Mouse (Mus musculus) erythroid progenitor cell, adult 5-6 weeks (primary cell): ENCODE results near the gene Rhbdd3. TPM values are rescaled to one million over a fixed set of nuclear protein-coding genes. Genes with fewer than 3 reads are reported as not detected.

Source experiments
- total RNA-seq, 2 experiments: library from RNA; stranded (forward) in 1 of 2; stranded (reverse) in 1 of 2; fragments of 150-400 nt in 1 of 2; fragments of 186-747, 209-891 nt in 1 of 2; gene quantifications; 2 replicates each; pipeline versions ENCODE4 v1.2.3 to v1.2.4; 2015 to 2017; ENCODE audit warnings: low replicate concordance in 2 of 2

Gene Rhbdd3
- total RNA-seq, 2 experiments from 2014 or later = 4.6 to 23.5 TPM

Other genes with a start within 250 kb of the Rhbdd3 start
- 7.2 and 7.5 TPM in 2 replicates for gene Nf2, start 249.4 kb upstream of the Rhbdd3 start, total RNA-seq (2015; ENCODE audit: low replicate concordance)
- gene Nf2, start 249.4 kb upstream of the Rhbdd3 start, total RNA-seq (2017; ENCODE audit: low replicate concordance) = 18.2 and 19.0 TPM in 2 replicates
- gene Nipsnap1, start 225.0 kb upstream of the Rhbdd3 start, total RNA-seq (2015; ENCODE audit: low replicate concordance) = not detected in 2 replicates
- gene Nipsnap1, start 225.0 kb upstream of the Rhbdd3 start, total RNA-seq (2017; ENCODE audit: low replicate concordance) = 1.3 and 12.7 TPM in 2 replicates
- gene Thoc5, start 203.6 kb upstream of the Rhbdd3 start, total RNA-seq (2015; ENCODE audit: low replicate concordance) = 3.6 and 4.6 TPM in 2 replicates
- gene Thoc5, start 203.6 kb upstream of the Rhbdd3 start, total RNA-seq (2017; ENCODE audit: low replicate concordance) = 8.3 and 12.7 TPM in 2 replicates
- gene Nefh, start 150.9 kb upstream of the Rhbdd3 start, total RNA-seq (2015; ENCODE audit: low replicate concordance) = not detected in 2 replicates
- 0.39 and 0.98 TPM in 2 replicates for gene Nefh, start 150.9 kb upstream of the Rhbdd3 start, total RNA-seq (2017; ENCODE audit: low replicate concordance)
- gene Ap1b1, start 112.1 kb upstream of the Rhbdd3 start, total RNA-seq (2015; ENCODE audit: low replicate concordance) = 42.8 and 126 TPM in 2 replicates
- 91.6 and 103 TPM in 2 replicates for gene Ap1b1, start 112.1 kb upstream of the Rhbdd3 start, total RNA-seq (2017; ENCODE audit: low replicate concordance)
- not detected in 2 replicates for gene Rasl10a, start 40.8 kb upstream of the Rhbdd3 start, total RNA-seq (2015; ENCODE audit: low replicate concordance)
- 1.5 TPM in 1 of 2 replicates, not detected in the other for gene Rasl10a, start 40.8 kb upstream of the Rhbdd3 start, total RNA-seq (2017; ENCODE audit: low replicate concordance)
- 0.42 and 2.2 TPM in 2 replicates for gene Gas2l1, start 33.6 kb upstream of the Rhbdd3 start, total RNA-seq (2015; ENCODE audit: low replicate concordance)
- gene Gas2l1, start 33.6 kb upstream of the Rhbdd3 start, total RNA-seq (2017; ENCODE audit: low replicate concordance) = 1.7 TPM in 1 of 2 replicates, not detected in the other
- gene Ewsr1, start 340 bp downstream of the Rhbdd3 start, total RNA-seq (2015; ENCODE audit: low replicate concordance) = 242 and 276 TPM in 2 replicates
- 439 and 531 TPM in 2 replicates for gene Ewsr1, start 340 bp downstream of the Rhbdd3 start, total RNA-seq (2017; ENCODE audit: low replicate concordance)
- not detected in 2 replicates for gene Emid1, start 53.3 kb downstream of the Rhbdd3 start, total RNA-seq (2015; ENCODE audit: low replicate concordance)
- gene Emid1, start 53.3 kb downstream of the Rhbdd3 start, total RNA-seq (2017; ENCODE audit: low replicate concordance) = 0.90 and 5.5 TPM in 2 replicates
- 0.36 and 1.3 TPM in 2 replicates for gene Kremen1, start 162.6 kb downstream of the Rhbdd3 start, total RNA-seq (2015; ENCODE audit: low replicate concordance)
- gene Kremen1, start 162.6 kb downstream of the Rhbdd3 start, total RNA-seq (2017; ENCODE audit: low replicate concordance) = 0.39 and 1.4 TPM in 2 replicates